Mouse (Mus musculus) brain, embryonic 14.5 days (tissue): ENCODE results near the gene Ppp3ca.

ENCODE experiments used
- CTCF ChIP-seq: fragments of 200-500 bp; IDR thresholded peaks from 2 replicates; pipeline ENCODE4 v1.5.1; 2012; ENCODE audit warnings: inconsistent platforms, mild to moderate bottlenecking, moderate library complexity, borderline replicate concordance; ENCODE audit not compliant: insufficient read depth, insufficient read length; ENCODE audit errors: extremely low read depth
- POLR2A ChIP-seq: fragments of 200-500 bp; IDR thresholded peaks from 2 replicates; pipeline ENCODE4 v1.6.1; 2012; ENCODE audit warnings: mild to moderate bottlenecking, inconsistent platforms, borderline replicate concordance; ENCODE audit not compliant: poor library complexity, insufficient read depth, insufficient read length, severe bottlenecking; ENCODE audit errors: extremely low read depth

- TF ChIP-seq POLR2A: no peak
- TF ChIP-seq CTCF: no peak
These were observed 202.0 kb downstream of the Ppp3ca start for GRCm38 (mm10) chr3:136871772-136872532.
